Mouse (Mus musculus): ENCODE data around the gene 2310030G06Rik. TPM values are rescaled to one million over a fixed set of nuclear protein-coding genes. Genes with fewer than 3 reads are reported as not detected.

The 2310030G06Rik gene
- polyA plus RNA-seq, 1 experiment from 2014 or later: 1.6 TPM

- Histone ChIP-seq H3K4me1 (peaks cover 14% of the 10 kb centered on the region), H3K27ac (no peak within 1 kb of the TSS), H3K27me3 (no peaks in the 10 kb centered on the region), H3K4me2 (peak within 1 kb of the TSS; percentile 59), H3K9me3 (no peaks in the 10 kb centered on the region), H3K4me3 (replicated peaks) (peak within 1 kb of the TSS; percentile 34), H3K9ac (no peak within 1 kb of the TSS), H3K36me3 (replicated peaks) (no peaks in the 10 kb centered on the region)
- peak; percentile 96 for ATAC-seq (ENCODE audit: low FRiP score)
- 14% methylated on average over 36 of the region's 36 CpGs for WGBS
These were observed 7.1 kb downstream of the 2310030G06Rik start, which contains the start of gene Dixdc1 for GRCm38 (mm10) chr9:50738914-50739870. Dixdc1 (minus strand) TSS chr9:50739517.

GRCm38 (mm10) chr9:50734989-50735388 is 11.3 kb downstream of the 2310030G06Rik start:
- H3K4me3 ChIP-seq (replicated peaks): no peak overlapping the region; the same call in 1 of the 2 replicates
- 8% methylated on average over 9 of the region's 9 CpGs for WGBS
- ATAC-seq (ENCODE audit: low FRiP score): no peak
- no peaks in the 10 kb centered on the region for H3K27me3 ChIP-seq
- H3K36me3 ChIP-seq (replicated peaks): no peaks in the 10 kb centered on the region
- no peak overlapping the region for H3K27ac ChIP-seq
- H3K4me1 ChIP-seq: peaks cover 29% of the 10 kb centered on the region
- H3K4me2 ChIP-seq: no peak overlapping the region
- H3K9ac ChIP-seq: no peak overlapping the region
- H3K9me3 ChIP-seq: no peaks in the 10 kb centered on the region

GRCm38 (mm10) chr9:50732560-50732959 is 13.8 kb downstream of the 2310030G06Rik start:
- Histone ChIP-seq H3K4me3 (replicated peaks) (no peak overlapping the region), H3K27me3 (peaks cover 5% of the 10 kb centered on the region; the same call in 1 of the 2 replicates), H3K4me2 (no peak overlapping the region), H3K27ac (0 out of 2 replicates have a peak overlapping the region, but pooled peaks have one; percentile 42), H3K36me3 (replicated peaks) (no peaks in the 10 kb centered on the region), H3K4me1 (peaks cover 24% of the 10 kb centered on the region), H3K9me3 (no peaks in the 10 kb centered on the region), H3K9ac (no peak overlapping the region)
- 11% methylated on average over 4 of the region's 4 CpGs for WGBS
- ATAC-seq (ENCODE audit: low FRiP score): no peak

GRCm38 (mm10) chr9:50729600-50729999 is 16.7 kb downstream of the 2310030G06Rik start:
- whole genome bisulfite sequencing: 65% methylated on average over 4 of the region's 4 CpGs
- Histone ChIP-seq H3K27me3 (peaks cover 5% of the 10 kb centered on the region; the same call in 1 of the 2 replicates), H3K9ac (no peak overlapping the region), H3K9me3 (no peaks in the 10 kb centered on the region), H3K4me1 (peaks cover 46% of the 10 kb centered on the region), H3K27ac (no peak overlapping the region), H3K4me2 (no peak overlapping the region), H3K36me3 (replicated peaks) (no peaks in the 10 kb centered on the region), H3K4me3 (replicated peaks) (no peak overlapping the region)
- ATAC-seq (ENCODE audit: low FRiP score): no peak

- WGBS: under 1% methylated on average over 40 of the region's 45 CpGs
- peak overlapping the region; percentile 63 for H3K9ac ChIP-seq
- ATAC-seq (ENCODE audit: low FRiP score): peak; percentile 93
- H3K36me3 ChIP-seq (replicated peaks): no peaks in the 10 kb centered on the region
- H3K4me2 ChIP-seq: peak overlapping the region; percentile 81
- H3K4me1 ChIP-seq: peaks cover 52% of the 10 kb centered on the region
- peak overlapping the region; percentile 71 for H3K27ac ChIP-seq
- H3K27me3 ChIP-seq: peaks cover 5% of the 10 kb centered on the region; the same call in 1 of the 2 replicates
- no peaks in the 10 kb centered on the region for H3K9me3 ChIP-seq
- H3K4me3 ChIP-seq (replicated peaks): peak overlapping the region; percentile 62
These were observed 18.2 kb downstream of the 2310030G06Rik start for GRCm38 (mm10) chr9:50727925-50728651.

- peak; percentile 5 for ATAC-seq (ENCODE audit: low FRiP score)
- Histone ChIP-seq H3K27ac (peak overlapping the region; percentile 71), H3K9me3 (no peaks in the 10 kb centered on the region), H3K27me3 (peaks cover 5% of the 10 kb centered on the region; the same call in 1 of the 2 replicates), H3K9ac (peak overlapping the region; percentile 63), H3K4me1 (peaks cover 52% of the 10 kb centered on the region), H3K4me3 (replicated peaks) (peak overlapping the region; percentile 62), H3K36me3 (replicated peaks) (no peaks in the 10 kb centered on the region), H3K4me2 (peak overlapping the region; percentile 81)
- WGBS: 2% methylated on average over 30 of the region's 30 CpGs
These were observed 19.0 kb downstream of the 2310030G06Rik start for GRCm38 (mm10) chr9:50727171-50727924.

- H3K4me3 ChIP-seq (replicated peaks): peak overlapping the region; percentile 4; the same call in 1 of the 2 replicates
- H3K9ac ChIP-seq: no peak overlapping the region
- H3K36me3 ChIP-seq (replicated peaks): no peaks in the 10 kb centered on the region
- H3K27me3 ChIP-seq: peaks cover 5% of the 10 kb centered on the region; the same call in 1 of the 2 replicates
- 30% methylated on average over 8 of the region's 8 CpGs for WGBS
- no peak for ATAC-seq (ENCODE audit: low FRiP score)
- H3K27ac ChIP-seq: peak overlapping the region; percentile 61
- H3K4me1 ChIP-seq: peaks cover 56% of the 10 kb centered on the region
- H3K4me2 ChIP-seq: peak overlapping the region; percentile 81
- no peaks in the 10 kb centered on the region for H3K9me3 ChIP-seq
These were observed 20.3 kb downstream of the 2310030G06Rik start for GRCm38 (mm10) chr9:50725921-50726590.

GRCm38 (mm10) chr9:50724661-50725330 is 21.5 kb downstream of the 2310030G06Rik start:
- Histone ChIP-seq H3K27ac (peak overlapping the region; percentile 61), H3K4me2 (peak overlapping the region; percentile 13; the same call in 1 of the 2 replicates), H3K36me3 (replicated peaks) (no peaks in the 10 kb centered on the region), H3K4me1 (peaks cover 58% of the 10 kb centered on the region), H3K27me3 (peaks cover 4% of the 10 kb centered on the region; the same call in 1 of the 2 replicates), H3K9ac (no peak overlapping the region), H3K4me3 (replicated peaks) (no peak overlapping the region), H3K9me3 (no peaks in the 10 kb centered on the region)
- WGBS: 36% methylated on average over 3 of the region's 3 CpGs
- ATAC-seq (ENCODE audit: low FRiP score): no peak; the same call in 1 of the 2 replicates

GRCm38 (mm10) chr9:50724147-50724546 is 22.2 kb downstream of the 2310030G06Rik start:
- peak overlapping the region; percentile 61; the same call in 1 of the 2 replicates for H3K27ac ChIP-seq
- WGBS: 93% methylated on average over 2 of the region's 2 CpGs
- no peak for ATAC-seq (ENCODE audit: low FRiP score)

GRCm38 (mm10) chr9:50723406-50723805 is 22.9 kb downstream of the 2310030G06Rik start:
- H3K36me3 ChIP-seq (replicated peaks): no peaks in the 10 kb centered on the region
- 70% methylated on average over 7 of the region's 7 CpGs for WGBS
- peak overlapping the region; percentile 46; the same call in 1 of the 2 replicates for H3K27ac ChIP-seq
- no peak overlapping the region for H3K4me3 ChIP-seq (replicated peaks)
- no peaks in the 10 kb centered on the region for H3K27me3 ChIP-seq
- peaks cover 56% of the 10 kb centered on the region for H3K4me1 ChIP-seq
- no peak for ATAC-seq (ENCODE audit: low FRiP score)
- H3K9ac ChIP-seq: no peak overlapping the region
- no peaks in the 10 kb centered on the region for H3K9me3 ChIP-seq
- H3K4me2 ChIP-seq: peak overlapping the region; percentile 8; the same call in 1 of the 2 replicates

More at GRCm38 (mm10) chr9:50724147-50724546, 22.2 kb downstream of the 2310030G06Rik start:
- Histone ChIP-seq H3K36me3 (replicated peaks) (no peaks in the 10 kb centered on the region), H3K4me2 (0 out of 2 replicates have a peak overlapping the region, but pooled peaks have one; percentile 13), H3K27me3 (no peaks in the 10 kb centered on the region; the same call in 1 of the 2 replicates), H3K9me3 (no peaks in the 10 kb centered on the region), H3K9ac (no peak overlapping the region), H3K4me1 (peaks cover 58% of the 10 kb centered on the region), H3K4me3 (replicated peaks) (no peak overlapping the region)
